Mouse (Mus musculus): ENCODE results near the gene Nme7.

Nme7 gene

GRCm38 (mm10) chr1:164384354-164384753 lies 80.4 kb downstream of the Nme7 start:
- DNase-seq (ENCODE audit: low read depth, low spot score): no peak

- DNase-seq (ENCODE audit: low read depth, low spot score): no peak
Measured at GRCm38 (mm10) chr1:164384972-164385371, 81.1 kb downstream of the Nme7 start.

- DNase-seq (ENCODE audit: low read depth, low spot score): no peak
Measured at GRCm38 (mm10) chr1:164389743-164390142, 85.8 kb downstream of the Nme7 start.

- DNase-seq (ENCODE audit: low read depth, low spot score): no peak
Measured at GRCm38 (mm10) chr1:164392176-164392575, 88.3 kb downstream of the Nme7 start.

GRCm38 (mm10) chr1:164395131-164395780 lies 91.3 kb downstream of the Nme7 start:
- DNase-seq (ENCODE audit: low read depth, low spot score): no peak

- DNase-seq (ENCODE audit: low read depth, low spot score): no peak
Measured at GRCm38 (mm10) chr1:164397672-164398071, 93.8 kb downstream of the Nme7 start.

- no peak for DNase-seq (ENCODE audit: low read depth, low spot score)
Measured at GRCm38 (mm10) chr1:164399578-164399977, 95.7 kb downstream of the Nme7 start.

- no peak for DNase-seq (ENCODE audit: low read depth, low spot score)
Measured at GRCm38 (mm10) chr1:164405385-164405802, 101.5 kb downstream of the Nme7 start.

GRCm38 (mm10) chr1:164406506-164406905 lies 102.6 kb downstream of the Nme7 start:
- no peak for DNase-seq (ENCODE audit: low read depth, low spot score)

- no peak for DNase-seq (ENCODE audit: low read depth, low spot score)
Measured at GRCm38 (mm10) chr1:164408655-164409054, 104.7 kb downstream of the Nme7 start.

GRCm38 (mm10) chr1:164411306-164411705 lies 107.4 kb downstream of the Nme7 start:
- no peak for DNase-seq (ENCODE audit: low read depth, low spot score)

- no peak for DNase-seq (ENCODE audit: low read depth, low spot score)
Measured at GRCm38 (mm10) chr1:164412906-164413305, 109.0 kb downstream of the Nme7 start.

- no peak for DNase-seq (ENCODE audit: low read depth, low spot score)
Measured at GRCm38 (mm10) chr1:164413608-164414007, 109.7 kb downstream of the Nme7 start.

- DNase-seq (ENCODE audit: low read depth, low spot score): no peak
Measured at GRCm38 (mm10) chr1:164415347-164415751, 111.4 kb downstream of the Nme7 start.

GRCm38 (mm10) chr1:164416692-164417394 lies 112.9 kb downstream of the Nme7 start:
- DNase-seq (ENCODE audit: low read depth, low spot score): no peak

GRCm38 (mm10) chr1:164417604-164418003 lies 113.7 kb downstream of the Nme7 start:
- no peak for DNase-seq (ENCODE audit: low read depth, low spot score)

- no peak for DNase-seq (ENCODE audit: low read depth, low spot score)
Measured at GRCm38 (mm10) chr1:164418320-164418719, 114.4 kb downstream of the Nme7 start.

GRCm38 (mm10) chr1:164419401-164419800 lies 115.5 kb downstream of the Nme7 start:
- no peak for DNase-seq (ENCODE audit: low read depth, low spot score)

- DNase-seq (ENCODE audit: low read depth, low spot score): no peak
Measured at GRCm38 (mm10) chr1:164420623-164421354, 116.9 kb downstream of the Nme7 start.

GRCm38 (mm10) chr1:164426227-164426626 lies 122.3 kb downstream of the Nme7 start:
- no peak for DNase-seq (ENCODE audit: low read depth, low spot score)

- no peak for DNase-seq (ENCODE audit: low read depth, low spot score)
Measured at GRCm38 (mm10) chr1:164427777-164428176, 123.9 kb downstream of the Nme7 start.

- DNase-seq (ENCODE audit: low read depth, low spot score): no peak
Measured at GRCm38 (mm10) chr1:164428644-164429043, 124.7 kb downstream of the Nme7 start.

- DNase-seq (ENCODE audit: low read depth, low spot score): no peak
Measured at GRCm38 (mm10) chr1:164432649-164433048, 128.7 kb downstream of the Nme7 start.
